Mouse (Mus musculus): ENCODE results near the gene Il12rb1. TPM values are rescaled to one million over a fixed set of nuclear protein-coding genes. Genes with fewer than 3 reads are reported as not detected.

Gene Il12rb1
- not detected in 2 replicates for polyA plus RNA-seq (2016; fragmentation: Nextera tagmentation; extraction: Ambion mirVana)

GRCm38 (mm10) chr8:70808239-70808638 lies at the start of gene Il12rb1:
TSS of gene Il12rb1 (plus strand) at chr8:70808449.
- H3K4me2 ChIP-seq = no peak within 1 kb of the TSS
- no peak for ATAC-seq (ENCODE audit: low FRiP score)
- no peak within 1 kb of the TSS for H3K4me3 ChIP-seq (replicated peaks)
- 73% methylated on average over 5 of the region's 5 CpGs for WGBS
- H3K27me3 ChIP-seq = peaks cover 45% of the 10 kb centered on the region
- peaks cover 12% of the 10 kb centered on the region for H3K4me1 ChIP-seq
- H3K9ac ChIP-seq = no peak within 1 kb of the TSS
- H3K36me3 ChIP-seq (replicated peaks) = no peaks in the 10 kb centered on the region
- no peak within 1 kb of the TSS for H3K27ac ChIP-seq
- H3K9me3 ChIP-seq = no peaks in the 10 kb centered on the region

- no peaks in the 10 kb centered on the region for H3K27me3 ChIP-seq
- peak overlapping the region; percentile 99; the same call in 1 of the 2 replicates for H3K4me2 ChIP-seq
- 75% methylated on average over 19 of the region's 19 CpGs for WGBS
- no peak overlapping the region for H3K27ac ChIP-seq
- H3K4me3 ChIP-seq (replicated peaks) = 0 out of 2 replicates have a peak overlapping the region, but pooled peaks have one; percentile 3
- peaks cover 25% of the 10 kb centered on the region for H3K36me3 ChIP-seq (replicated peaks)
- H3K4me1 ChIP-seq = peaks cover 39% of the 10 kb centered on the region
- no peak for ATAC-seq (ENCODE audit: low FRiP score)
- no peak overlapping the region for H3K9ac ChIP-seq
- H3K9me3 ChIP-seq = no peaks in the 10 kb centered on the region
Measured at GRCm38 (mm10) chr8:70758616-70759561, 49.4 kb upstream of the Il12rb1 start.

GRCm38 (mm10) chr8:70760350-70760749 lies 47.9 kb upstream of the Il12rb1 start:
- peak overlapping the region; percentile 72 for H3K9ac ChIP-seq
- H3K27me3 ChIP-seq = no peaks in the 10 kb centered on the region
- H3K4me2 ChIP-seq = peak overlapping the region; percentile 99
- no peaks in the 10 kb centered on the region for H3K9me3 ChIP-seq
- H3K36me3 ChIP-seq (replicated peaks) = peaks cover 25% of the 10 kb centered on the region
- H3K4me3 ChIP-seq (replicated peaks) = peak overlapping the region; percentile 66
- under 1% methylated on average over 22 of the region's 22 CpGs for WGBS
- H3K27ac ChIP-seq = peak overlapping the region; percentile 76
- ATAC-seq (ENCODE audit: low FRiP score) = no peak; the same call in 1 of the 2 replicates
- peaks cover 34% of the 10 kb centered on the region for H3K4me1 ChIP-seq

DNA sequence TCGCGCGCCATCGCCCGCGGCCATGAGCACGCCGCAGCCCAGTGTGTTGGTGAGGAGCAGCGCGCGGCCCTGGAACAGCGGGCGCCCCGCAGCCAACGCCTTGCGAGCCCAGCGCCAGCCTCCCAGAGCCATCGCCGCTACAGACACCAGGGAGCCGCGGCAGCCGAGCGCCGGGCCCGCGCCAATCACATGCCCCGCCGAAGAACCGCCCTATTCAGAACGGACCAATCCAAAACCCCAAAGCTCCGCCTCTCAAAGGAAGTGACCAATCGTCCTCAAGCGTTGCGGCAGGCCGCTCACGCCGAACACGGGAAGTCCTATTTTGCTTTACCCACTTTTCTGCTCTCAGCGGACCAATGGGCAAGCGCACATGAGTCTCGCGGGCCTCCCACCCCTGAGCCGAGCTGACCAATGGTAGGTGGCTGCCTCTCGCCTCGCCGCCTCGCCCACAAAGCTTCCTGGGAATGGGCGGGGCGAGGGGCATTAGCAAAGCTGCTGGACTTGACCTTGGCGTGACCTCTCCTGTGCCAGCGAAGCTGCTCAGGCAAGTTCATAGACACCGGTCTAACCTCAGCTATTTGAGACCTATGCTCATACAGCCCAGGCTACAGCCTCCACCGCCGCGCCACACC lies 47.4 kb upstream of the Il12rb1 start, which contains the start of gene Mpv17l2:
Mpv17l2 (minus strand) TSS at position 172 of the 632 bp plus-strand sequence.
- peaks cover 34% of the 10 kb centered on the region for H3K4me1 ChIP-seq
- H3K9me3 ChIP-seq = no peaks in the 10 kb centered on the region

DNA sequence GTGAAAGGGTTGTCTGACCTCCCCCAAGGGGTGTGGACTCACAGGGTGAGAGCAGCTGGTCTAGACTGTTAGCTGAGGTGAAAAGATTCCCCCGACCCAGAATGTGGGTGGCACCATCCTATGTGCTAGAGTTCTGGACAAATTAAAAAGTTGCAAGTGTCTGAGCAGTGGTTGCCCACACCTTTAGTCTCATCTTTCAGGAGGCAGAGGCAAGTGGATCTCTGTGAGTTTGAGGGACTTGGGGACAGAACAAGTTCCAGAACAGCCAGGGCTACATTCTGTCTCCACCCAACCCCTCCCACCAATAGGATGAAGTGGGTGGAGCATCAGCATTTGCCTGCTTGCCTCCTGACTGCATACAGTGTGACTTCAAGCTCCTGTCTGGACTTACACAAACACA lies 46.1 kb upstream of the Il12rb1 start:
- Histone ChIP-seq H3K4me3 (replicated peaks) (no peak overlapping the region), H3K36me3 (replicated peaks) (peaks cover 16% of the 10 kb centered on the region; the same call in 1 of the 2 replicates), H3K9ac (no peak overlapping the region), H3K4me1 (peaks cover 44% of the 10 kb centered on the region), H3K4me2 (no peak overlapping the region), H3K27ac (no peak overlapping the region), H3K9me3 (no peaks in the 10 kb centered on the region), H3K27me3 (peaks cover 10% of the 10 kb centered on the region; the same call in 1 of the 2 replicates)
- ATAC-seq (ENCODE audit: low FRiP score) = no peak
- WGBS = 83% methylated on average over 1 of the region's 1 CpGs

More for the DNA sequence above, 47.4 kb upstream of the Il12rb1 start, which contains the start of gene Mpv17l2:
- Histone ChIP-seq H3K27me3 (no peaks in the 10 kb centered on the region; the same call in 1 of the 2 replicates), H3K4me2 (peak within 1 kb of the TSS; percentile 99), H3K36me3 (replicated peaks) (peaks cover 25% of the 10 kb centered on the region), H3K9ac (peak within 1 kb of the TSS; percentile 72), H3K27ac (peak within 1 kb of the TSS; percentile 76), H3K4me3 (replicated peaks) (peak within 1 kb of the TSS; percentile 66)
- peak; percentile 97 for ATAC-seq (ENCODE audit: low FRiP score)
- WGBS = under 1% methylated on average over 55 of the region's 55 CpGs

DNA sequence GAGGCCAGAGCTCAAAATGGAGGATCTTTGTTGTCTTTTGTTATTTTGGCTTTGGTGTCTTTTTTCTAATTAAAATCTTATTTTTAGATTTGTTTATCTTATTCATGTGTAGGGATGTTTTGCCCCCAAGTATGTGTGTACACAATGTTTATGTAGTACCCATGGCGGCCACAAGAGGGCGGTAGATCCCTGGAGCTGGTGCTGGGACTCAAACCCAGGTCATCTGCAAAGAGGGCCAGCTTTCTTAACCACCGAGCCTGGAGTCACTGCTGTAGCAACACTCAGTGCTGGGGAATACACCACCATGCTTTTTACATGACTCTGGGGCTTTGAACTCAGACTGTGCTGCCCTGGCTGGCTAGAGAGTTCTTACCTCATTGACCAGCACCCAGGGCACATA lies 44.9 kb upstream of the Il12rb1 start:
- H3K36me3 ChIP-seq (replicated peaks) = peaks cover 13% of the 10 kb centered on the region
- no peak overlapping the region for H3K4me2 ChIP-seq
- WGBS = 6% methylated on average over 3 of the region's 3 CpGs
- H3K4me1 ChIP-seq = peaks cover 43% of the 10 kb centered on the region
- no peak for ATAC-seq (ENCODE audit: low FRiP score)
- no peak overlapping the region for H3K4me3 ChIP-seq (replicated peaks)
- no peaks in the 10 kb centered on the region for H3K9me3 ChIP-seq
- peaks cover 17% of the 10 kb centered on the region for H3K27me3 ChIP-seq
- H3K27ac ChIP-seq = no peak overlapping the region
- H3K9ac ChIP-seq = no peak overlapping the region

- 87% methylated on average over 8 of the region's 8 CpGs for WGBS
- peaks cover 42% of the 10 kb centered on the region for H3K4me1 ChIP-seq
- peaks cover 16% of the 10 kb centered on the region for H3K36me3 ChIP-seq (replicated peaks)
Measured at GRCm38 (mm10) chr8:70764026-70764425, 44.2 kb upstream of the Il12rb1 start.

DNA sequence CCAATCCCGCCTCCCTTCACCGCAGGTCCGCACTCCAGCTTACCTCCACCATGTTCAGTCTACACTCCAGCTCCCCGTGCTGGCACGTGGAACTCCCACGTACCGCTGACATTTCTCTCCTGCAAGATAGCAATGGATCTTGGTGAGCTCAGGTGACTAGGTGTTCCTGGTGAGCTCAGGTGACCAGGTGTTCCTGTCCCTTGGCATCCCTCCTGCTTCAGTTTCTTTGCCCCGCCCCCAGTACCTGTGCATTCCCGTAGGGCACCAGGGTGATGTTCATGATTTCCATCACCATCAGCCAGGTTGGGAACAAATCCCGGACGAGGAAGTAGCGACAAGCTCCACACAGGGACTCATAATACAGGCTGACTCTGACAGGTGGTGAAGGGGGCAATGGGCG lies 43.6 kb upstream of the Il12rb1 start:
- ATAC-seq (ENCODE audit: low FRiP score) = no peak
- Histone ChIP-seq H3K4me2 (no peak overlapping the region), H3K9me3 (no peaks in the 10 kb centered on the region), H3K9ac (no peak overlapping the region), H3K36me3 (replicated peaks) (peaks cover 19% of the 10 kb centered on the region), H3K27me3 (peaks cover 17% of the 10 kb centered on the region), H3K4me1 (peaks cover 39% of the 10 kb centered on the region), H3K4me3 (replicated peaks) (no peak overlapping the region), H3K27ac (no peak overlapping the region)
- WGBS = 92% methylated on average over 13 of the region's 13 CpGs

More at GRCm38 (mm10) chr8:70764026-70764425, 44.2 kb upstream of the Il12rb1 start:
- no peak for ATAC-seq (ENCODE audit: low FRiP score)
- no peak overlapping the region for H3K4me3 ChIP-seq (replicated peaks)
- peaks cover 17% of the 10 kb centered on the region for H3K27me3 ChIP-seq
- H3K9ac ChIP-seq = no peak overlapping the region
- no peak overlapping the region for H3K4me2 ChIP-seq
- H3K27ac ChIP-seq = no peak overlapping the region
- no peaks in the 10 kb centered on the region for H3K9me3 ChIP-seq

DNA sequence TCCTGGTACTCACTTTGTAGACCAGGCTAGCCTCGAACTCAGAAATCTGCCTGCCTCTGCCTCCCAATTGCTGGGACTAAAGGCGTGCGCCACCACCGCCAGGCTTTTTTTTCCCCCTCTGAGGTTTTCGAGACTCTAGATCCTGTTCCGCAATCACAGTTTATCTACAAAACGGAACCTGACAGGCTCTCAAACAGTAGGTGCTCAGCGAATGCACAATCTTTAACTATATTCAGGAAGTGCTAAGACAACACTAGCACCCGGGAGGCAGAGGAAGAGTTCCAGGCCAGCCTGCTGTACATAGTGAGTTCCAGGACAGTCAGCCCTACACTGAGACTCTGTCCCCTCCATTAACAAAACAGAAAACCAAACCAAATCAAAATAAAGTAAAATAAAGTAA lies 42.9 kb upstream of the Il12rb1 start:
- peaks cover 17% of the 10 kb centered on the region for H3K27me3 ChIP-seq
- H3K4me2 ChIP-seq = peak overlapping the region; percentile 52
- peaks cover 33% of the 10 kb centered on the region for H3K4me1 ChIP-seq
- 0 out of 2 replicates have a peak overlapping the region, but pooled peaks have one; percentile 61 for H3K9ac ChIP-seq
- 90% methylated on average over 9 of the region's 9 CpGs for WGBS
- no peak overlapping the region for H3K27ac ChIP-seq
- ATAC-seq (ENCODE audit: low FRiP score) = no peak
- H3K9me3 ChIP-seq = no peaks in the 10 kb centered on the region
- H3K36me3 ChIP-seq (replicated peaks) = peaks cover 22% of the 10 kb centered on the region
- peak overlapping the region; percentile 28; the same call in 1 of the 2 replicates for H3K4me3 ChIP-seq (replicated peaks)

DNA sequence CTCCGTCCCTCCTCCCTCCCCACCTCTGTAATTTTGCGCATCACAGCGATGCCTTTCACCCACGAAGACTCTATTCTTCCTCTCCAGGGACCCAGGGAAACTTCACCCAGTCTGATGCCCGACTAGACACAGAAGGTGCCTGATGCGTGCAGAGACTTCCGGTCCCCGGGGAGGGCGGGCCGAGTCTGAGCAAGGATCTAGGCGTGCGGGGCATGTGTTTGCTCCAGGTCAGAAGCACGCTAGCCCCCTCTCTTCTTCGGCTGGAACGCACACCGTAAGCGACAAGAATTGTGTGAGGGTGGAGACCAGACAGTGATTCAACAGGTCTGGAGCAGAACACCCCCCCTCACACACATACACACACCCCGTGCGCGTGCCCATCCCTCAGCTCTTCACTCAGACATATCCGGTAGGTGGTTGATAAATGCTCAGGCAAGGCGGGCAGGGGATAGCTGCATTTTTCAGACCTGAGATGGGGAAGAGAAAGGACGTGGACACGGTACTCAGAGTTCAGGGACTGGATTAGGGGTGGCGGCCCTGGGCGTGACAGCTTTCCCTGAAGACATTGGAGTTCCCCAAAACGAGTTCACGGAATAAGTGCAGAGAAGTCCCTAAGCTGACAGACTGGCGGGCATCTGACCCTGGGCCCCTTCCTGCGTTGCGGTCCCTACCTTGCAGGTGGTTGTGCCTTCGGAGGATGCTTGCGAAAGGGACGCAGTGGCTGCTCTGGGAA lies 42.2 kb upstream of the Il12rb1 start:
- WGBS = 3% methylated on average over 34 of the region's 34 CpGs

DNA sequence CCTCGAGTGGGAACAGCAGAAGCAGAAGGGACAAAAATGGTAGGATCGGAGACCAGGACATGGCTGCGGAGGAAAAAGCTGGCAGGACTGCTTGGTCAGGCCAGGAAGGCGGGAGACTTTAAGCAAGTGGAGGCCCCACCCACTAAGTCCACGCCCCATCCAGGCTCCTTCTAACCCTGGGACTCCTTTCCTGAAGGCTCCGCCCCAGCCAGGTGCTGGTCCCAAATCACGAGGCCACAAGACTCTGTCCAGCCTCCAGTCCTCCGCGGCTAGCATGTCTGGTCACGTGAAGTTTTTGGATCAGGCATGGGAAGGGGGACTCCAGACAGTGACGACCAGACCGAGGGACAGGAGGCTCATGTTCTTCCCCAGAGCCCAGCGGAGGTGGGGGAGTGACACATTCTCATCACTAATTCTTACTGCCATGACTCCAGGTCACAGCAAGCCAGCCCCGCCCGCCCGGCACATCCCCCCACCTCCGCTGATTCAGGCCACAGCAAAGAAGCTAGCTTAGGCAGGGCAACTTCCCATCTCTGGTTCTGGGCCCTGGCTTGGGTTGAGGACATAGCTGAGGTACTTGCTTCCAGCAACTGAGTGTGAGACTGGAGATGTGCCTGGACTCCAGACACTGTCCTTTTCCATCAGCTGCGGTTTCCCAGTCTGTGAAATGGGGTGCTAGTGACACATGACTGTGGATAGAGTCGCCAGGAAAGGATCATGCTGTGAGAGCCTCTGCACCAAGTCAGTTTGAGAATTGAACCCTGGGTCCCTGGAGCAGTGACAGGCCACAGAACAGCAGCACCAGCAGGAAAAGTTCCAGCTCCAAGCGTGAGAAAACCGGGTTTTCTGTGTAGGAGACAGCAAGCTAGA lies 41.4 kb upstream of the Il12rb1 start:
- Histone ChIP-seq H3K9me3 (no peaks in the 10 kb centered on the region), H3K4me3 (replicated peaks) (peak overlapping the region; percentile 28), H3K4me1 (peaks cover 28% of the 10 kb centered on the region), H3K27ac (no peak overlapping the region), H3K36me3 (replicated peaks) (peaks cover 37% of the 10 kb centered on the region), H3K27me3 (peaks cover 22% of the 10 kb centered on the region), H3K9ac (peak overlapping the region; percentile 61), H3K4me2 (peak overlapping the region; percentile 52)
- 9% methylated on average over 21 of the region's 21 CpGs for WGBS
- ATAC-seq (ENCODE audit: low FRiP score) = 0 out of 2 replicates have a peak, but pooled peaks have one; percentile 8

More for the DNA sequence above, 42.2 kb upstream of the Il12rb1 start:
- Histone ChIP-seq H3K4me1 (peaks cover 31% of the 10 kb centered on the region), H3K9me3 (no peaks in the 10 kb centered on the region), H3K4me3 (replicated peaks) (peak overlapping the region; percentile 28), H3K4me2 (peak overlapping the region; percentile 52), H3K27me3 (peaks cover 21% of the 10 kb centered on the region), H3K27ac (no peak overlapping the region), H3K36me3 (replicated peaks) (peaks cover 29% of the 10 kb centered on the region), H3K9ac (peak overlapping the region; percentile 61)
- no peak for ATAC-seq (ENCODE audit: low FRiP score)

Measured in forebrain, embryonic 12.5 days (tissue).